Mouse (Mus musculus): Measurements from ENCODE around the gene 3110040N11Rik. TPM values are rescaled to one million over a fixed set of nuclear protein-coding genes. Genes with fewer than 3 reads are reported as not detected.
A peak's percentile ranks its signal among the peaks of the same experiment; 100 is the strongest.
"Not testable (repeated sequence)": the region's sequence is repeated elsewhere in the genome, so short reads cannot be mapped to it uniquely, and the experiment has no call there.

The 3110040N11Rik gene
- 15.4 and 26.5 TPM in 2 replicates for total RNA-seq (2015)
- 34.6 and 53.8 TPM in 2 replicates for total RNA-seq (2017)

DNA sequence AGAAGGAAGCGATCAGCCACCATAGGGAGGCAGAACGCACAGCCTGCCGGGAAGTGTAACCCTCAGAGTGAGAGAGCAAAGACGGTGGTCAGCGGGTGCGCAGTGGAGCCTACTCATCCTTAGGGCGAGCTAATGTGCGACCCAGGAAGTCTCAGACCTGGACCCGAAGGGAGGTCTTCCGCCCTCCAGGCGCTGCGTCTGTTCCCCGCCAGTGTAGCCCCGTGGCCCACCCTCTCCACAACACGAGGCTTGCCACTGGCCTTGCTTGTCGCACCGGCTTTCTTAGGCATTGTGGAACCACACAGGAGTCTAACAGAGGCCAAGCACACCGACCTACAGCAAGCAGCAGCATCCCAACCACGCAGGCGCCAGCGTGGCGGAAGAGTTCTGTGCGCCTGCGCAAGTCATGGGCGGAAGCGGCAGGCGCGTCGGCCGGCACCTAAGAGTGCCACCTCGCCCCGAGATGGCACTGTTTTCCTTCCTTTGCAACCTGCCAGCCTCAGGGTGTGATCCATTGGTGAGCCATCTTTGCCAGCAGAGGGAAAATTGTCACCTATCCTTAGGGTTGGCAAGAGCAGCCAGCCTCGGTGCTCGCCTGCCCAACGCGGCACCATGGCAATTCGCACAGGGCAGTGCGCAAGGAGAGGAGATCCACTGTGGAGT is at the start of gene 3110040N11Rik:
Gene 3110040N11Rik, minus strand, starts transcription at position 384 of the 663 bp plus-strand sequence.
- ATAC-seq (ENCODE audit: poor library complexity, severe bottlenecking): peak; percentile 94

DNA sequence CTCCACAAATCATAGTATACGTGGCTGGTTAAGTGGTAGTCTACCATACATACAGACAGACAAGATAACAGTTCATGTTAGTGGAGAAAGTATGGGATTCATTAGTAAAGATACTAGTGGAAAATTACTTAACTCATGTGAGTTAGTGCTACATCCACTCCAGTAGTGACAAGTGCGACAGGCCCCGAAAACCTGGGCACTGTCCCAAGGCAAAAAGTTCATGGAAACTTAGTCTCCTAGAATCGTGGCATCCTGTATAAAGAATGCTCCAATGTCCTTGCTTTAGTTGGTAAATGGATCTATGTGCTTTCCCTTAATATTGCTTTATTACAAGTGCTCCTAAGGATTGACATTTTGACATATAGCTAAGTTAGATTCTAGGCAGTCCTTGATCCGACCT is 48.5 kb upstream of the 3110040N11Rik start:
- ATAC-seq (ENCODE audit: poor library complexity, severe bottlenecking): not testable (repeated sequence)

DNA sequence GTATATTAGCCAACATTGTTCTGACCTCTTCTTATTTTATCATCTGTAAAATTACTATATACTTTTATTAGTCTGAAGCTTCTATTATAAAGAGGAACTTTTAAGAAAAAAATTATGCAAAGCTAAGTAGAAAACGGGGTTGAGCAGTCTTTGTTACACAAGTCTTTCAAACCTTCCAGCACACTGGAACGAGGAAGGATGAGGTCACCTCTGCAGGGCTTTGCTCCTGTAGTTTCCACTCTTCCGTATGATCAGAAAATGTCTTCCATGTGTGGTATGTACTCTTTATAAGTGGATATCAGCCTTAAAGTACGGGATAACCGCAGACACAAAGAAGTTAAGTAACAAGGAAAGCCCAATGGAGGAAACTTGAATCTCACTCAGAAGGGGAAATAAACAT is 46.2 kb upstream of the 3110040N11Rik start:
- peak; percentile 38; the same call in 1 of the 2 replicates for ATAC-seq (ENCODE audit: poor library complexity, severe bottlenecking)

DNA sequence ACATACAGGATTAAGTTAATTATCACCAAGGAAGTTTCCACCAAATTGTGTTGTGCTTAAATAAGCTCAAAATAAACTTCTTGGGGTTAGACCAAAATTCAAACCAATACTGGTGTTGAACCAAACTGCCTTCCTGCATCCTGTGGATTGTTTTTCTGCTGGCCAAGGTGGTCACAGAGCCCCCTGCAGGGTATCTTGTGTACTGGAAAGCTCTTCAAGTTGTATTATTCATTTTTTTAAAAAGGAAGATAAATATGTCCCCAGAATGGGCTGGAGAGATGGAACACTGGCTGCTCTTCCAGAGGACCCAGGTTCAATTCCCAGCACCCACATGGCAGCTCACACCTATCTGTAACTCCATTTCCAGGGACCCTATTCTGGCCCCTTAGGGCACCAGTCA is 45.6 kb upstream of the 3110040N11Rik start:
- no peak for ATAC-seq (ENCODE audit: poor library complexity, severe bottlenecking)

DNA sequence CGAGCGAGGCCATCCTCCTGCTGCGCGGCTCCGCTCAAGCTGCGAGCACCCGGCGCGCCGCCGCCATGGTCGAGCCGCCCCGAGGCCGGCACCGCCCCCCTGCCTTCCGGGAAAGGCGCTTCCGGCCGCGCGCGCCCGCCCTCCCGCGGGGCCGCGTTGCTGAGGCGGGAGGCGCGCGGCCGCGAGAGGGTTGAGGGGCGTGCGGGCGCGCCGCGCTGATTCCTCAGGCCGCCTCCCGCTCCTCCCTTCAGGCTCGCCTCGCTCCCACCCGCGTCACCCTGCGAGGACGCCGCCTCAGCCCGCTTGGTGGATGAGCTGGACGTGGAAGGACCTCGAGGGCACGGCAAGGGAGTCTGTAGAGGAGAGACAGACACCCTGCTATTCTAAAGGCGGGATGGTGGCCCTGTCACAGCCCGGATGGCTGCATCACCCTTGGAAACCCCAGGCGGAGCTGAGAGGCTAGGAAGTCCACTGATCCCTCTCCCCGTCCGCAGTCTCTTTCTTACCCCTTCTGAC is 40.2 kb upstream of the 3110040N11Rik start, which contains the start of gene Btbd1:
Gene Btbd1, minus strand, starts transcription at position 53 of the 516 bp plus-strand sequence.
- peak; percentile 78 for ATAC-seq (ENCODE audit: poor library complexity, severe bottlenecking)

DNA sequence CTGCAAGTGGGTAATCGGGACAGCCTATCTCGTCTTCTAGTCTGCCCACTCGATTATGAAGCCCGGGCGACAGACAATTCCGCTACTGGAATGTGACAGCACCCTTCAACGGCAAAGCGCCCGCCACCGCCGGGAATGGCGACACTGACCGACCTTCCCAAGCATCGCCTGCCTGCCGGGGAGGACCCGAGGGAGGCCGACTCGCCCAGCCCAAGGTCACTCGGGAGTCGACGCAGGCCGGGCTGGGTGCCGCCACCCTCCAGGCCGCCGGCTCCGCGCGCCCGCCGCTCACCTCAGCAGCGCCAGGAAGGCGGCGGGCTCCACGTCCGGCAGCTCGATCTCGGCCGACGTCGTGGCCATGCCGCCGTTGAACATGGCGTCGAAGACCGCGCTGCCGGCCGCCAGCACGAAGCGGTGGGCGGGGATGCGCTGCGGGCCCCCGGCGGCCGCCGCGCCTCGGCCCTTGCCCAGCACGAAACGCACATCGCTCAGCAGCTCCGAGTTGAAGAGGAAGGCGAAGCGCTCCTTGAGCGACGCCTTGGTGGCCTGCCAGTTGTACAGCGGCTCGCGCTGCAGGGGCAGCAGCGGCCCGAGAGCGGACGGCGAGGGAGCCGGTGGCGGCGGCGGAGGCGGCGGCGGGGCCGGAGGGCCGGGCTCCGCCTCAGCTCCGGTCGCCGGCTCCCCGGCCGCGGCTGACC is 39.6 kb upstream of the 3110040N11Rik start:
- peak; percentile 48 for ATAC-seq (ENCODE audit: poor library complexity, severe bottlenecking)

DNA sequence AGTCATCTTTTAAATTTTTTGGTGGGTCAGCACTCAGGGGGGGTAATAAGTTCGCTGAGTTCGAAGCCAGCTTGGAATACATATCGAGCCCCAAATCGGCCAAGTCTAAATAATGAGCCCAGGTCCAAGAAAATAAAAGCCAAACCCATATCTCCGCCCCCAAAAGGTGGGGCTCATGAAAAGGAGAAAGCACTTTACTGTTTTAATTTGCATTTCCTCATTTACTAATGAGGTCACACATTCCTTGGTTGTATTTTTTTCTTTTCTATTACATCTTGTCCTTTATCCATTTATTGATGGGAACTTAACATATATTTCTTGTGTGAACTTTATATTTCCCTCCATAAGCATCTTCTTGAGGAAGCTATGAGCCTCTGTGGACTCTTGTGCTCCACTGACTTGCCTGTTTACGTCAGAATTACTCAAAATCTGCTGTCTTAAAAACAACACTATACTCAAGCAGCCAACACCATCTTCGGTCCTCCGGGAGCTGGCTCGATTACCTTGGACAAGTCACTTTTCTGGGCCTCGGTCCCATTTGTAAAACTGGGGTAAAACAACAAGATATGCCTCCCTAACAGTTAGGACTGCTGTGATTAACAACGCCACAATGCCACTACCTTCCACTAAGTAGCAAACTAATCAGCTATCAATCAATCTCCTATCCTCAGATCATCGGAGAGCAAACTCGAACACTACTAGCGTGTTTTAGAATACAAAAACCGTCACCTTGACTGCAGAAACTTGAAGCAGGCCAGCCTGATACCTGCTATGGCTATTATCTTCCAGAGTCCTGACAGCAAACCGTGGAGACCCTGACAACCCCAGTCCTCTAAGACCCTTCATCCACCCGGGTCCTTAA is 38.8 kb upstream of the 3110040N11Rik start:
- ATAC-seq (ENCODE audit: poor library complexity, severe bottlenecking): peak; percentile 18; the same call in 1 of the 2 replicates

DNA sequence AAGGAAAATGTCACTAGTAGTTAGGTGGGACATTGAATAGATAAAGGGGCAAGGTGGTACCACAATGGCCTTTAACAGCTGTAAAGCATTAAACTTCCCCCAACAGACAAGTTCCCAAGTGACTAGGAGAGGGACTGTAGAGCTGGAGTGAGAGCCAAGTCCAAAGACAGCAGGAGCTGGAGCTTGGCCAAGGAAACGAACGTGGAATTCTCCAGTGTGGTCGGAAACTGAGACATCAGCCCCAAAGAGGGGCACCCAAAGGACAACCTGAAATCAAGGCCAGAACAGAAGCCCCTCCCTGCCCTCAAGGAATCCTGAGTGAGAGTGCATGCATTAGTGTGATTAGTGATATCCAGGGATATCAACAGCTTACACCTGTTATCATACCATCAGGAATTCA is 36.1 kb upstream of the 3110040N11Rik start:
- no peak for ATAC-seq (ENCODE audit: poor library complexity, severe bottlenecking)

DNA sequence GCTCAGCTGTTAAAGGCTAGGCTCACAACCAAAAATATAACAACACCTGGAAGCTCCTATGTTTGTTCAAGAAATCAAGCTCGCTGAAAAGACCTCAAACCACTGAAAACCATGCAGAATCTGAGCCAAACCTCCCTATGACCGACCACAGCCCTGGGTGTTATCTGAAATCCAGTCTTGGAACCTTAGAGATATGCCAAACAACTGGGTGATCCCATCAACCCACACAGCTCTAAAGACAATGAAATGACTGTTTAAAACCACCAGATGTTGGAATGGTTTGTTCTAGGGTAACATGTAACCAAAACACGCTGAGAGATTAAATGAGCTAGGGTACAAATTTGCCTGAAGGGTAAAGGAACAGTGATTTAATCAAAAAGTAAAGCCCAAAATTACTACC is 35.6 kb upstream of the 3110040N11Rik start:
- ATAC-seq (ENCODE audit: poor library complexity, severe bottlenecking): no peak

DNA sequence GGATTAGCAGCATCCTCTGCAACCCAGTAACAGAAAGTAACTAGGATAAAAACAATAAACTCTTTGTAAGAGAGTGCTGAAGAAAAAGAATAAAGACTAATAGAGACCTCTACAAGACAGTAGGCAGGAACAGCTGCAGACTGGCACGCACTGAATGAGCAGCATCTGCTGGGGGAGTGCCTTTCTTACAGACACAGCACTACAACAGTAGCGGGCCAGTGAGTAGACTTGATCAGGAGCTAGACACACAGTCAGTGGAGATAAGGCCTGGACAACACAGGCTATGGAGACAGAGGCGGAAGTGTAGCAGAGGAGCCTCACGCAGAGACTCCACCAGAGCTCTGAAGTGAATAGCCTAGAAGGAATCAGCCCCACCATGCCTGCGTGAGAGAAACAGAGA is 16.8 kb upstream of the 3110040N11Rik start:
- no peak for ATAC-seq (ENCODE audit: poor library complexity, severe bottlenecking)

DNA sequence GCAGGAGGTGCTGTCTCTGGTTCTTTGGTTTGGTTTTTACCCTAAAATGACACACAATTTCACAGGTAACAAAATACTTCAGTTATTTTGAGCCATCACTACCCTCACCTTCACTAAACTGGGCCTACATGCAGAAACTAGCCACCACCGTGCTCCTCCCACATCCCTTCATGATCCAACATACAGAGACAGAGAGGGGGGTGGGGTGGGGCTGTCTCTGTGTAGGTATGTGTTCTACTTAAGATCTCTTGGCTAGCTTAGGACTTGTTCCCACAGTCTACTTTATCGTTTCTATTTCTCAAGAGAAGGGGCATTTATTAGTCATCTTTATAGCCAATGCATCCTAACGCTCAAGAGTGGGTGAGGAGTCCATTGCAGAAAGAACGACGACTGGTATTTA is 742 bp downstream of the 3110040N11Rik start:
- no peak for ATAC-seq (ENCODE audit: poor library complexity, severe bottlenecking)

DNA sequence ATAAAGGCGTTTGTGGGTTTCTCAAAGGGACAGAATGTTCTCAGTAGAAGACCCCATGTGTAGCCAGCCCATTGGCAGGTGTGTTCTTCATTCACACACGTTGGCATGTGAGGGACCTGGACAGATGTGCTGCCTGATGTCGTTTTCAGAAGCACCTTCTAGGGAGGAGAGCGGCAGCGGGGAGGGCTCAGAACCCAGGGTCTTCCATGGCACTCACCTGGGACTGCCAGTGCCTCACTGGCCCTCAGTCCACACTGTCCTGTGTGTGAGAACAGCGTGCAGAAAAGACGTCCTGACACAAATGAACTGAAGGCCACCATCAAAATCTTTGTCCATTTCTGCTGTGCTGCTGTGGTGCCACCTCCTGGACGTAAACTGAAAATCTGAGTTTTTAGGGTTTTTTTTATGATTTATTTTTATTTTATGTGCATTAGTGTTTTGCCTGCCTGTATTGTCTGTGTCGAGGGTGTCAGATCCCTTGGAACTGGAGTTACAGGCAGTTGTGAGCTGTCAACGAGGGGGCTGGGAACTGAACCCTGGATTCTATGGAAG is 11.5 kb downstream of the 3110040N11Rik start:
- no peak for ATAC-seq (ENCODE audit: poor library complexity, severe bottlenecking)

DNA sequence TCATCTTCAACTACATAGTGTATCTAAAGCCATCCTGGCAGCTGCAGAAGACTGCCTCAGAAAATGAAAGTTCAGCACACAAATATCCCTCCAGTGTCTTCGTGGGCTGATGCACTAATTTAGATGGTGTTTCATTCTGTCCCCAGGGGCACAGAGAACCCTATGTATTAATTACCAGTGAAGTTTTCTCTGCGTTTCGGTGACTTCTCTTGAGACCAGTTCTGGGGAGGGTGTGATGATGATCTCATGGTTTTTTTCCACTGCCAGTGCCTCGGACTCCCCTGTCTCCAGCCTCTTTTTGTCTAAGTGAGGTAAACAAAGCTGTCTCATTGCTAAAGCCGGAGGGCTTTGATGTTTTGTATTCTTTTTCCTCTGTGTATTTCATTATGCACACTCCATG is 14.0 kb downstream of the 3110040N11Rik start:
- no peak for ATAC-seq (ENCODE audit: poor library complexity, severe bottlenecking)

DNA sequence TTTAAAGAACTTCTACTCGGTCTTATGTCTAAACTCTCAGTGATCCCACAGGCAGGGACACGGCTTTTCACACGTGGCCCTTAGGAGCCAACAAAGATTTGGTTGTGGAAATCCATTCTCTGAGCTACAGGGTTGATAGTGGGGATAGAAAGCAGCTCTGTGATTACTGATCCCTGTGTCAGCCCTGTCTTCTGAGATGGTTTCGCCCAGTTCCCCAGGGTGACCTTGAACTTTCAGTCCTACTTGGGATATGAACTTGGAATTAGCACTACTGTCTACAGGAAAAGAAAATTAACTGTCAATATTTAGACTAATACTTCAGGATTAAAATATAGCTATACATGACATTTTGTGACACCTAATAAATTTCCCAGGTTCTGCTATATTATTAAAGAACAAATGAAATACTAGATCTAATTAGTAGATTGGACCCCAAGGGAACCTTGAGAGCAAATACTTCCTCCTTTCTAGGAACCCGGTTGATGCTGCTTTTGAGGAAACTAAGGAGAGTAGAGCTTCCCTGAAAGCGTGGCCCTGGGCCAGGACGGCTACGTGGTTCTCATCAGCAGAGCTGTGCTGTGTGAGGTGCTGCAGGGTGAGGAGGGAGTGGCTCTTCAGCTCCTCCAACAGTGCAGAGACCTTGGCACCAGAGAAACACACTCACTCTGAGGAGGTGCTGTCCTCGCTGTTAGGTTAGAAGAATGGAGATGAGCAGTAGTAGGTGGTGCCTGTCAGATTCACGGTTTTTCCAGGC is 16.3 kb downstream of the 3110040N11Rik start:
- no peak for ATAC-seq (ENCODE audit: poor library complexity, severe bottlenecking)

DNA sequence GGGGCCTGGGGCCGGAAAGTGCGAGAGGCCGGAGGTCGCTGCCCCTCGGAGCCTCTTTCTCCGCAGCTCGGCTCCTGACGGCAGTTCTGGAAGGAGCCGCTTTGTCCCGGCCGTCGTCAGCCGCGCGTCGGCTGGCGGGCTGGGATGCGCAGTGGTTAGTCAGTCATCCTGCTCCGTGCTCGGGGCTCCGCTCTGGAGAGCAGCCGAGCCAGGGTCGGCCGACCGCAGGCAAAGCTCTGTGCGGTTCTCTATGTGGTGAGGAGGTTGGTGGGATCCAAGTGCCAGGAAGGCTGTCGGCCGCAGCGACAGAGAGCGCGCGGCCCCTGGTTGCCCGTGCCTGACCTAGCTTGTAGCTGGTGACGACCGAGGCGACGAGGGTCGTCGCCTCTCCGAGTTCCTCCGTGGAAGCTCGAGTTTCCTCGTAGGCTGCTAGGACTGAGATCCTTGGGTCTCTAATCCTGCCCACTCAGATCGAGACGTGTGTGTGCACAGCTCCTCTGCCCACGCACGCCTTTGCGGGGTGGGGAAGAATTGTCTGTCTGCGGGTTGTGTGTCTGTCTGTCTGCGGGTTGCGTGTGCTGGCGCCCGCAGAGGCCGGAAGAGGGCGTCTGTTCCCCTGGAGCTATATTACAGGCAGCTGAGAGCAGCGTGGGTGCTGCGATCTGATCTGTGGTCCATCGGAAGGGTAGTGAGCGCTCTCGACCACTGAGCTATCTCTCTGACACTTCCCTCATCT is 26.0 kb downstream of the 3110040N11Rik start:
- ATAC-seq (ENCODE audit: poor library complexity, severe bottlenecking): peak; percentile 72

DNA sequence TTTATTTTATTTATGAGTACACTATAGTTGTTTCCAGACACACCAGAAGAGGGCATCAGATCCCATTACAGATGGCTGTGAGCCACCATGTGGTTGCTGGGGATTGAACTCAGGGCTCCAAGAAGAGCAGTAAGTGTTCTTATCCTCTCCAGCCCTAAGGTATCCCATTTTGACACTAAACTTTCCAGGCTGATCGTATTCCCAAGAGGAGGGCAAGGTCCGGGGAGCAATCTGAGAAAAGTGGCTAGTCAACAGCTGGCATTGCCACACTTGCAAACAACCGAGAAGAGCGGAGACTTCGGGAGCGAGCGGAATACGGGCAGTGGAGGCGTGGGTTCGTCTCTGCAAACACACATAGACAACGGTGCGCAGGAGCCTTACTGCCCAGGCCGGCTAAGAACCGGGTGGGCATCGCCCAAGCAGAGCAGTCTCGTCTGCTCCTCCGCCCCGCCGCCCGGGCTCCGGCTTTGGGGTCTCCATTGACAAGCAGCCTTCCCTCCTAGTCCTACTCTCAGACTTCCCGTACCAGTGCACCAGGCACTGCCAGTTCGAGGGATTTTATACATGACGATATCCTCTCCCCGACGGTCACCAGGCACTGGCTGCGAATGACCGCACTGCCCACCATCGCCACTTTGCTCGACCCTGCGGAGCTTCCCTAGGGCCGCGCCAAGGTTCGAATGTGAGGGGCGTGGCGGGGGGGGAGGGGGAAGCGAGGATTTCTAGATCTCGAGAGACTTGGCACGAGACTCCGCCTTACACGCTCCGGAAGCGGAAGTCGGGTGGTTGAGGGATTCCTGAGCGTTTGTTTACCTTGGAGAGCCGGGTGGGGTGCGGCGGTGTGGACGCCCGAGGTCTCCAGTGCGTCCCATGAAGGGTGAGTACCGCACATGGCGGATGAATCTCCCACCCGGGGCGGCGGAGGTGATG is 26.8 kb downstream of the 3110040N11Rik start, which contains the start of gene Ramac:
Gene Ramac, plus strand, starts transcription at position 746 of the 930 bp plus-strand sequence.
- peak; percentile 94 for ATAC-seq (ENCODE audit: poor library complexity, severe bottlenecking)

DNA sequence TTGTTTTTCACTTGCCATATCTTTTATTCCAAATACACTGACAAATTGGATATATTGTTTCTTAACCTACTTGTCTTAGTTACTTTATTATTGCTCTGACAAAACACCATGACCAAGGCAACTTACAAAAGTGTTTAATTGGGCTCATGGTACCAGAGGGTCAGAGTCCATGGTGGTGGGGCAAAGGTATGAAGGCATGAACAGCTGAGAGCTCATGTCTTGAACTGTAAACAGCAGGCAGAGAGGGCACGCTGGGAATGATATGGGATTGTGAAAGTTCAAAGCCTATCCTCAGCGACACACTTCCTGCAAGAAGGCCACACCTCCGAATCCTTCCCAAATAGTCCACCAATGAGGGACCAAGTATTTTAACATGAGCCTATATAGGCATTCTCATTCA is 41.3 kb downstream of the 3110040N11Rik start:
- no peak for ATAC-seq (ENCODE audit: poor library complexity, severe bottlenecking)

DNA sequence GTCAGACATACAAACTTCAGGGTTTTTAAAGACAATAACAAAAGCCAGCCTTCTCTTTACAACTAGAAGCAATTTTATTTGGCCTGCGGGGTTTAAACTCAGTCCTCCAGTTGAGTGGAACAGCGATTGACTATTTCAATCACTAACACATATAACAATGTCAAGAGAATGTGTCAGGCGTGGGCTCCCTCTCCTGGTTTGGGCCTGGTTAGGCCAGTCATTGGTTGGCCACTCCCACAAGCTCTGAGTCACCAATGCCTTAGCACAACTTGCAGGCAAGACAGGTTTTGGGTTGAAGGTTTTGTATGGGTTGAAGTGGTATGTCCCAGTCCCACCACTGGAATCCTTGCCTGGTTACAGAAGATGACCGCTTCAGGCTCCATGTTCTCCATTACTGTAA is 45.1 kb downstream of the 3110040N11Rik start:
- no peak for ATAC-seq (ENCODE audit: poor library complexity, severe bottlenecking)

Measured in megakaryocyte, adult 5-6 weeks (primary cell).